Mouse (Mus musculus) left cerebral cortex, postnatal 4 days (tissue): Measurements from ENCODE around the gene Rfpl4b. TPM values are rescaled to one million over a fixed set of nuclear protein-coding genes. Genes with fewer than 3 reads are reported as not detected.
A peak's percentile ranks its signal among the peaks of the same experiment; 100 is the strongest.
"Not testable (repeated sequence)": the region's sequence is repeated elsewhere in the genome, so short reads cannot be mapped to it uniquely, and the experiment has no call there.

Source experiments
- DNase-seq: peaks from one replicate; pipeline ENCODE4 v3.0.0-alpha.2; 2022
- intact Hi-C: fragments of 180-260 bp; cut with DNase I; formaldehyde crosslinking; loops from one replicate; pipeline ENCODE4 v1.15.1; 2025
- total RNA-seq, 2 experiments: library from RNA; stranded (reverse); gene quantifications; 2 replicates each; pipeline ENCODE4 v1.2.3; 2021

Gene Rfpl4b
- total RNA-seq = not detected

- no peak for DNase-seq
- intact Hi-C loops = no loop called here
Measured at GRCm38 (mm10) chr10:38821679-38822078, at the start of gene Rfpl4b. Gene Rfpl4b, minus strand, starts transcription at chr10:38821779.

DNA sequence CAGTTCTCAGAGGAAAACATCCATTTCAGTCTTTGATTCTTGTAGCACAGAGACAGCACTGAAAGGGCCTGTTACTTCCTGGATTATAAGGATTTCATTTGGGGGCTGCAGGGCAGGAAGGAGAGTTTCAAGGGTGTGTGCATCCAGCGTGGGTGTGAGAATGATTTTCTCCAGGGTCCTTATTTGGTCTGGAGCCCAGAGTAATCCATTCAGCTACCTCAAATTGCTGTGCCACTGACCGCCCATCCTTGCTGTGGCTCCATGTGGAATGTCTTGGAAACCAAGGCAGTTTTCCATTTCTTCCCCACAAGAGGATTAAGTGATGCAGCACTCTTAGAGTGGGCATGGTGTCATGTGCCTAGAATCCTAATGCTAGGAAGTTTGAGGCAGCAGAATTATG lies 33.6 kb upstream of the Rfpl4b start:
- peak; percentile 2 for DNase-seq
- intact Hi-C loops = loop anchor here (10.0 kb wide), 1 partner anchor 300 kb away; no protein-coding TSS in a partner anchor

DNA sequence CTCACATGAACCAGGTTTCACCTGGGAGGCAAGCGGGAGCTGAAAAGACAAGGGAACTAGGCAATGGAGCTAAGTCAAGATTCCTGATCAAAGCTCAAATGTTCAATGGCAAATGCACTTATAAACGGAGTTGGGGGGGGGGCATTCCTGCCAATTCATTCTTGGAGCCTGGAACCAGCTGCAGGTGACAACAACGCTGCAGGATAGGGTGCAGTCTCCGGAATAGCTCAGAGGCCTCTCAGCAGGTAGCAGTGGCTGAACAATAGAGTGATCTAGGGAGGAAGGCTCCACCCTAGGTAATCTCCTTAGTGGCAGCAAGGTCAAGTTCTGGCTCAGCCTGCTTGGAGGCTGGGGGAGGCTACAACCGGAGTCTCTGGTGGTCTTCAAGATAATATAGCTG lies 28.4 kb upstream of the Rfpl4b start:
- intact Hi-C loops = loop anchor here (5.0 to 10.0 kb wide), 3 partner anchors 295 to 1778 kb away; partner anchors contain the start of gene Marcks
- not testable (repeated sequence) for DNase-seq

DNA sequence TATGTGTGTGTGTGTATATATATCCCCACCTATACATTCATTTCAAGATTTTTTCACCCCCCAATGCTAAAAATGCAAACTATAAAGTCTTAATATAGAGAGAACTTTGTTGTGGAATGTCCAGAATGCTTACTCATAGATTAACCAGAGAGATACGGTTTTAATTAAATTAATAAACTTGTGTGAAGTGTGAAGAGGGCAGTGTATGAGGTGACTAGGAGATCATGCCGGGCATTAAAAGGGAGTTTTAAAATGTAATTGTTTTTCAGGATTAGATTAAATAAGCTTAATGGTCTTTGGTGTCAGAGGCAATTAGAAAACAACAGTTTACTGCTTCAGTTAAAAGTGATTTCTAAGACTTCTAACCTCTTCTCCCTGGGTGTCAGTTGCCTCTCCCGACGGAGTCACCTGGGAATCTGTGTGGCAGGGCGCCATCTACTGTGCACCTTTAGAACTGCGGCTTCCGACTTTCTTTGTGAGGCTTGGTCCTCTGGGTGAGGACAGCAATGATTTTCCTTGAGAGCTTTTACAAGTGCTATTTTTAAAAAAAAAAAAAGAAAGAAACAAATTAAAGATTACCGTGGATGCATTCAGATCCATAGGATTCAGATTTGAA lies 27.4 kb upstream of the Rfpl4b start:
- intact Hi-C loops = no loop called here

GRCm38 (mm10) chr10:38848231-38848630 lies 26.7 kb upstream of the Rfpl4b start:
- intact Hi-C loops = no loop called here
- DNase-seq = no peak

More for the DNA sequence above, 27.4 kb upstream of the Rfpl4b start:
- peak; percentile 77 for DNase-seq

GRCm38 (mm10) chr10:38823741-38824140 lies 2.2 kb upstream of the Rfpl4b start:
- DNase-seq = no peak
- intact Hi-C loops = no loop called here

DNA sequence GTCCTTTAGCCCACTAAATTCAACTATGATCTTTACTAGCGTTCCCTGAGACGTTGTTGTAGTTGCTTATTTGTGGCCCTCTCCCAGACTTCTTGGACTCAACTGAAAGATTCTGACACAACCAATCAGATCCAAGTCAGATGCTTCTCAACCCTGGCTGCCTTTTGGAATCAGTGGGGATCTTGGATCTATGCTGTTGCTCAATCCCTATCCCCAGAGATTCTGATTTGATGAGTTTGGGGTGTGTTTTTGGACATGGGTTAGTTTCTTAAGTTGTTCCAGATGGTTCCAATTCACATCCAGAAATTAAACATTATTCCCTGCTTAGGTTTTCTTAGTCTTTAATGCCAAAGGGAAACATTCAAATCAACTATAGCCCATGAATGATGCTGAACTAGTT lies 15.5 kb downstream of the Rfpl4b start:
- intact Hi-C loops = no loop called here
- DNase-seq = no peak

GRCm38 (mm10) chr10:38804047-38804446 lies 17.5 kb downstream of the Rfpl4b start:
- no peak for DNase-seq
- intact Hi-C loops = no loop called here

DNA sequence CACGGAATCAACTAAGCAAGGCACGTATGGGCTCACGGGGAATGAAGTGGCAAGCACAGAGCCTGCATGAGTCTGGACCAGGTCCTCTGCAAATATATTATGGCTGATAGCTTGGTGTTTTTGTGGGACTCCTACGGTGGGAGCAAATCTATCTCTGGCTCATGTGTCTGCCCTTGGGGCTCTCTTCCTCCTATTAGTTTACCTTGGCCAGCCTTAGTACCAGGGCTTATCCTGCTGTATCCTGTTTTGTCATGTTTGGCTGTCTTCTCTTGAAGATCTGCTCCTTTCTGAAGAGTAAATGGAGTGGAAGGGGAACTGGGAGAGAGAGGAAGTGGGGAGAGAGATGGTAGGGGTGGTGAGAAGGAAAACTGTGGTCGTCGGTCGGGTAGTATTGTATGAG lies 18.3 kb downstream of the Rfpl4b start:
- DNase-seq = no peak
- intact Hi-C loops = no loop called here

GRCm38 (mm10) chr10:38788612-38789011 lies 33.0 kb downstream of the Rfpl4b start:
- DNase-seq = no peak
- intact Hi-C loops = no loop called here

Other genes starting within 250 kb of the Rfpl4b start
- gene Lama4, start 143.7 kb upstream of the Rfpl4b start, total RNA-seq = 10 to 100 TPM; 26.7 to 32.8 TPM